Mouse (Mus musculus) left cerebral cortex, adult 2 months (tissue): Measurements from ENCODE around the gene Gm7534. TPM values are rescaled to one million over a fixed set of nuclear protein-coding genes. Genes with fewer than 3 reads are reported as not detected.

Source experiments
- DNase-seq, 2 experiments: peaks; one replicate each; pipeline ENCODE4 v3.0.0; 2021 to 2022; ENCODE audit warnings: low spot score in 2 of 2, mixed read lengths in 1 of 2; ENCODE audit errors: extremely low spot score in 1 of 2
- H3K27ac ChIP-seq: fragments of 200-600 bp; 2 replicates; pipeline ENCODE4 v1.8.1; 2022
- H3K4me3 ChIP-seq: fragments of 200-600 bp; 2 replicates; pipeline ENCODE4 v1.8.1; 2022
- CTCF ChIP-seq: fragments of 200-600 bp; IDR thresholded peaks from 2 replicates; pipeline ENCODE4 v1.8.1; 2022; ENCODE audit warnings: antibody characterized with exemption, mild to moderate bottlenecking, moderate library complexity
- intact Hi-C: fragments of 180-260 bp; cut with DNase I; formaldehyde crosslinking; loops from one replicate; pipeline ENCODE4 v1.15.1; 2025
- total RNA-seq, 2 experiments: library from RNA; stranded (reverse); gene quantifications; 2 replicates each; pipeline ENCODE4 v1.2.3; 2021

Gene Gm7534
- total RNA-seq, 2 experiments from 2014 or later, result not detected

DNA sequence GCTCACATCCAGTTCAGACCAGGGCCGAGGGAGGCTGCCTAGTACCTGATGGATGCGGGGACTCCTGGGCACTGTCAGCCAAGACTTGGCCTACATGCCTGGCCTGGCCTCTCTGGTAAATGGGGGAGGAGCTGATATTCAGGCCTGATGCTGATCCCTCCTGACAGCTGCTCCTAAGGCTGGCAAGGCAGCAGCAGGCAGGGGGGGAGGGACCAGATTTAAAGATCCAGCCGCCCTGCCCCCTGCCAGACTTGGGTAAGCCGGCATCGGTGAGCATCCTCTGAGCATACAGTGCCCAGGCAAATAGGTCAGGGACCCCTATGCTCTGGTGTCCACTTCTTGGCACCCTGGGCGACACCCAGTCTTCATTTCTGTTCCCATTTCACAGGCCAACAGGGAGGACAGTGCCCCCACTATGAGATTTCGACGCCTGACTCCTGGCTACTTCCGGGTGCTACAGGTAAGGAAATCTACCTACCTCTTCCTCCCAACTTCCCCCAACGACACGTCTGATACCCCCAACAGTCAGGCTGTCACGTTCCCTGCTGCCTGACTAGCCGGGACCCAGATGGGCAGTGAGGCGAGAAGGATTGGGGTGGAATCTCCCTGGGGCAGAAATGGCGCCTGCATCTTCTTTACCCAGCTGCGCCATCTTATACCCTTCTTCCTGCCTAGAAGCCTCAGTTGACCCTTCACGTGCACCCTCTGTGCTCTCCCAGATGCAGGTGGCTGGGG, 40.9 kb upstream of the Gm7534 start, which contains the start of gene E130218I03Rik:
E130218I03Rik (plus strand) TSS at position 147 of the 735 bp plus-strand sequence.
- TF ChIP-seq CTCF, result no peak
- no peak for DNase-seq
- H3K27ac ChIP-seq, result no peak within 1 kb of the TSS
- H3K4me3 ChIP-seq, result no peak within 1 kb of the TSS
- intact Hi-C loops, result loop anchor here (2.0 kb wide), 2 partner anchors 43 to 57 kb away; partner anchors contain the start of genes Cep85 and Pdik1l

DNA sequence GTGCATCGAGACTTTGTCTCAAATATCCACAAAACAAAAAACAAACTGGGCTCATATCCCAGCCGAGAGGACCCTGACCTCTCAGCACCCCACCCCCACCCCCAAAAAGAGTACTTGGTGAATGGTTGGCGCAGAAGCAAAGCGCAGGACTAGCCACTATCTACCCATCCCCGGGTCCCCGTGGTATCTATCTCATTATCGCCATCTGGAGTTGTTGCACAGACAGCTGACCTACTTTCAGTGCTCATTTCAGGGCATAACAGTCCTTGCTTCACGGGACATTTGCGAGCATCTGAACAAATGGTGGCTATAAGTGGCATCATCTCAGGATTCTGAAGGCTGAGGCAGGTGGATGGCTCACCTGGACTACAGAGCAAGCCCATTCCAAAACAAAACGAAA, 35.9 kb upstream of the Gm7534 start:
- intact Hi-C loops, result no loop called here
- H3K4me3 ChIP-seq, result no peak overlapping the region
- no peak for TF ChIP-seq CTCF
- DNase-seq, result no peak
- H3K27ac ChIP-seq, result no peak overlapping the region

DNA sequence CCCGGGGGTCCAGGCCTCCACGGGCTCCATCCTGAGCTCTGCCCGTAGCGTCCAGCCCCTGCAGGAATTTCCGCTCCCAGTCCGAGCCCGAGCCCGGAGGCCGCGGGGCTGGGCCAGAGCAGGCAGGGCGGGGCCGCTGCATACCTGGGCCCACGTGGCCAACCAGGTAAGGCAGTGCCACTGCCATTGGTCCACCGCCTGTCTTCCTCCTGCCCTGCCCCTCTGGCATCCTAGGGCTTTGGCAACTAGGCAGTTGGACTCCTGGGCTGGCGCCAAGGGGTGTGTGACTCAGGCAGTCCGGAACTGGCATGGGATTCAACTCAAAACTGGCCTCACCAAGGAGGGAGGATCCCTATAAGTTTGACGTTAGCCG, 35.5 kb upstream of the Gm7534 start, which contains the start of gene Cnksr1:
Cnksr1 (minus strand) TSS at position 121 of the 373 bp plus-strand sequence.
- intact Hi-C loops, result no loop called here
- TF ChIP-seq CTCF, result no peak
- Histone ChIP-seq H3K4me3 (peak within 1 kb of the TSS; percentile 9; the same call in 1 of the 2 replicates), H3K27ac (no peak within 1 kb of the TSS)
- no peak for DNase-seq

DNA sequence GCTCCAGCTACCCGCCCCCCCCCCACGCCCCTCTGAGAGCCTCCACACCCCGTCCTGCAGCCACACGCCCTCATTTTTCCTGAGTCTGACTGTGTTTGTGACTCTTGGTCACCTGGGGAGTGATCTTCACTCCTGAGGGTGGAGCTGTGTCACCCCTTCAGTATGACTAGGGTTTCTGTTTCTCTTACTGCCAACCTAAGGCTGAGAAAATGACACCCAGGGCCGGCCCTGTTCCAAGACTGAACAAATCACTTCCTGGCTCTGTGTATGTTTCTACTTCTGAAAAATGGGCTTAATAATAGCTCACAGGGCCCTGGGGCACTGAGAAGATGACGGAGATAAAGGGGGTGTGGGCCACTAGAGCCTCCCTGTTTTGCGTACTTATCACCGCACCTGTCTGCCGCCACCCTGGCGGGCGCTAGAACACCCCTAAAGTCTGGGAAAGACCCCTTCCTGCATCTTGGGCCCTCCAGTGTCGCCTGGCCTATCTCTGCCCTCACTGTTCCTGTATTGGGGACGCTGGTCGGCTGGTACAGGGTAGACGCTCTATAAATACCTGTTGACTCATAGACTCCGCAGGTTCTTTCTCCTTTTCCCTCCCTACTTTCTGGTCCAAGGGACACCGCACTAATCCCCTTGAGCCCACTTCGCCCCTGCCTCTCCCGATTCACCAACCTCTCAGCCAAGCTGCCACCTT, 34.9 kb upstream of the Gm7534 start:
- no peak for TF ChIP-seq CTCF
- intact Hi-C loops, result no loop called here
- peak overlapping the region; percentile 9; the same call in 1 of the 2 replicates for H3K4me3 ChIP-seq

DNA sequence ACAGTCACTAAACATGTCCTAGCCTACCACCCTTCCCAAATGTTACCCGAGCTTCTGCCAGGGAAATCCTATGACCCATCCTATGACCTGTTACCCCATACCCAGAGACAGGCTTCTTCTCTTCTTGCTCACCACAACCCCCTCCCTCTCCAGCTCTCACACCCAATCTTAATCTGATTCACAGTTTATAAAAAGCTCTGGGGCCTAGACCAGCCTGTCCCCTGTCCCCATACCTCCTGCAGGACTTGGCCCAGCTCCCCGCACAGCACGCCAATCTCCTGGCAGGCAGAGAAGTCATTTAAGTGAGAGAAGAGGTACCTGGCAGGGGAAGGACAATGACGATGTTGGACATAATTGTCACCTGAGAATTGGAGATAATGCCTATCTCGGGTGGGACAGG, 32.1 kb upstream of the Gm7534 start:
- Histone ChIP-seq H3K27ac (no peak overlapping the region), H3K4me3 (no peak overlapping the region)
- TF ChIP-seq CTCF, result no peak
- DNase-seq, result no peak
- intact Hi-C loops, result no loop called here

More for the DNA sequence above, 34.9 kb upstream of the Gm7534 start:
- H3K27ac ChIP-seq, result no peak overlapping the region
- DNase-seq, result no peak

DNA sequence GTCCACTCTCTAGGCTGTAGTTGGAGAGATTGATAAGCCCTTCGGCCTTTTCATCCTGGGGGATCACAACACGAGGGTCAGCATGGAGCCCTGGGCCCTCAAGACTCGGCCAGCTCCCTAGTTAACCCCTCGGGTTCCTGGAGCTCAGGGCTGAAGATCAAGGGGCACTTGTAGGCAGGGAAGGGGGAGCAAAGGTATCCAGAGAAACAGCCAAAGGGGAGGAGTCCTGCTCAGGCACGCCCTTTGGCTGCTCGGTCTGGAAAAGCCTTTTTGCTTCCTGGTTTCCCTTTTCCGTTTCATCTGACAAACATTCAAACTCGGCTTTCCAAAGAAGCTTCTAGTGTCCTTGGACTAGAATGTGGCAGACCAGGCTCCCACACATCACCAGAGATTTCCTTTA, 27.6 kb upstream of the Gm7534 start:
- TF ChIP-seq CTCF, result no peak
- no peak overlapping the region for H3K27ac ChIP-seq
- intact Hi-C loops, result no loop called here

DNA sequence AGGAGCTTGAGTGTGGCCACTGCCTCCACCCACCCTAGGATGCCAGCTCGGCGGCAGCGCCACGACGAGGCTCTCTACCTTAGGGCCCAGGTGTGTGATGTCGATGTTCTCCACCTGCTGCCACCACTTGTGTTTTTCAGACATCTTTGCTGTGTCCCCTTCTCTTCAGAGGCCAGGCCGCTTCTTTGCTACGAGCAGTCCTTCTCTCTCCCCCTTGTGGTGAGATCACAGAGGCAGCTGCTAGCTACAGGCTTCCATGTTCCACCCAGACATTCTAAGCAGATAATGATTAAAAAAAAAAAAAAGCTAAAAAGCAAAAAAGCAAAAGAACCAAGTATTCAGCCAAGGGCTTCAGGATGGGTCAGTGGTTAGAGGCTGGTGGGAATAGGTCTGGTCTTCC, 24.4 kb upstream of the Gm7534 start, which contains the start of gene Catsper4:
Catsper4 (minus strand) TSS at position 190 of the 400 bp plus-strand sequence.
- peak; percentile 36 for TF ChIP-seq CTCF
- Histone ChIP-seq H3K27ac (no peak within 1 kb of the TSS), H3K4me3 (no peak within 1 kb of the TSS)
- intact Hi-C loops, result no loop called here
- DNase-seq, result no peak

More for the DNA sequence above, 27.6 kb upstream of the Gm7534 start:
- no peak for DNase-seq
- no peak overlapping the region for H3K4me3 ChIP-seq

DNA sequence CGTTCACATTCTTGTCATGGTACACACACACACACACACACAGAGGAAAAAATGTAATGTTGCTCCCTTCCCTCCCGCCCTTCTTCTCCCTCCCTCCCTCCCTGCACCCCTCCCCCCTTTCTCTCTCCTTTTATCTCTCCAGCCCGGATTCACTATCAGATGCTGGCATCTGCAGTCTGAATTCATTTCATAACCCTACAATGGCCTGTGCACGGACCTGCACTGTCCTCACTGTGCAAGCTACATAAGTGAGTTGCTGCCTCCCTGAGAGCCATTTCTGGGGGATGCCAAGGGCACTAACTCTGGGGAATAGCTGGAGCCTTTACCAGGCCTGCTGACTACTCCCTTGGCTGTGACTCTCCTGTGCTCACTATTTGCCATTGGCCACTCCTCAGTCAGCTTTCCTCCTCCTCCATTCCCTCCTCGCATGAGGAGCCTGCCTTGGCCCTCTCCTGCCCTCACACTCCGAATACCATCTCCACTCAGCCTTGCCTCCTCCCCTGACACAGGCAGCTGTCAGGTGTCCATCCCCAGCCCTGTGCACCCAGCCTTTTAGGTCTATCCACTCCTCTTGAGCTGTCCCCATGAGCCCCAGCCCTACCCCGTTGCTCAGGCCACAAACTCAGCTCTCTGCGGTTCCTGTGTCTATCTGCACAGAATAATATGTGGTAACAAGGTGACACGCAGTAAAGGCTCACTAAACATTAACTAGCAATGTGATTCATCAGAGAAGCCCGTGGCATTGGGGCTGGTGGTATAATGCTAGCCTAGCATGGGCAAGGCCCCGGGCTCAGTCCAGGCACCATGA, 20.2 kb upstream of the Gm7534 start:
- H3K27ac ChIP-seq, result no peak overlapping the region
- no peak overlapping the region for H3K4me3 ChIP-seq
- TF ChIP-seq CTCF, result no peak
- DNase-seq, result no peak
- intact Hi-C loops, result no loop called here

DNA sequence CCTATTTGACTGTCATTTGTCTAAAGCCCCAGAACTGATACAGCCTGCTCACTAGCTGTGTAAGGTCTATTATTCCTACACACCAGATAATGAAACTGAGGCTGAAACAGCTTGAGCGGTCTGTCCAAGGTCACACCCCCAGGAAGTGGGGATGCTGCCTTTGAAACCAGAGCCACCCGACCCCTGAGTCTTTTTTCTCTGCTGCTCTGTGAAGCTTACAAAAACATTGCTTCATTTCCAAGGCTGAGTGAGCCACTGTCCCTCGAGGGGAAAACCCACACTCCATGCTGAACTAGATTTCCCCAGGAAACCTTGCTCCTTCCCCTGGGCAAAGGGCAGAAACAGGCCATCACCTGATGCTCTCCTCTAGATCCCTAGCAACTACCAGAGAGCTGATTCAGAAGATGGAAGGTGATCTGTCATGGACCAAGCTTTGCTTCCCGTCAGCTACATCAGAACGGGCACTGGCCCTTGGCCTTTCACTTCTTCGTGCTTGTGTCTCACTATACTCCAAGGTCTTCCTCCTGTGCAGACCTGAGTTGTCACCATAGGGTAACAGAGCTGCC, 3.8 kb upstream of the Gm7534 start:
- intact Hi-C loops, result no loop called here

DNA sequence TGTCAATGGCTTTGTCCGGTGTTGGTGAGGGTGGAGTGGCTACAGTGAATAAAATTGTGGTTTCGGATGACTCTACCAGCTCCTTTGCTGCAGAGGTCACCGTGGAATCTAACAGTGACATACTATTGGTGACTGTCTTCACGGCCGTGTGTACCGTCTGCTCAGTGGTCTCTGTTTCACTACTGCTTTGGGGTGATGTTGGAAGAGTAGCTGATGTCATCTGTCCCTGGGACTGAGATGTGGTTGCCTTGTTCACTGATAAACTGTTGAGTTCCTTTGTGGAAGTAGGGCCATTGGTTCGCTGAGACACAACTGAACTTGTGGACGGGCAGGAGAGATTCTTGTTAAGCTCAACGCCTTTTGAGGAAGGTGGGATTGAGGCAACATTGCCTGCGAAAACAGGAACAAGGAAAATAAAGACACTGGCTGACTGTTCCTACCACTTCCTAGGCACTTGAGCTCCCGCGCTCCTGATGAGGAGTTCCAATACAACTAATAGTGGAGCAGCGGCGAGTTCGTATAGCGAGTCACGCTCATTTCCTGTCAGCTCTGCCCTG, 614 bp upstream of the Gm7534 start:
- TF ChIP-seq CTCF, result no peak
- no peak for DNase-seq
- intact Hi-C loops, result no loop called here
- Histone ChIP-seq H3K27ac (no peak overlapping the region), H3K4me3 (no peak overlapping the region)

More for the DNA sequence above, 3.8 kb upstream of the Gm7534 start:
- TF ChIP-seq CTCF, result no peak
- H3K27ac ChIP-seq, result no peak overlapping the region
- H3K4me3 ChIP-seq, result no peak overlapping the region
- DNase-seq, result no peak

DNA sequence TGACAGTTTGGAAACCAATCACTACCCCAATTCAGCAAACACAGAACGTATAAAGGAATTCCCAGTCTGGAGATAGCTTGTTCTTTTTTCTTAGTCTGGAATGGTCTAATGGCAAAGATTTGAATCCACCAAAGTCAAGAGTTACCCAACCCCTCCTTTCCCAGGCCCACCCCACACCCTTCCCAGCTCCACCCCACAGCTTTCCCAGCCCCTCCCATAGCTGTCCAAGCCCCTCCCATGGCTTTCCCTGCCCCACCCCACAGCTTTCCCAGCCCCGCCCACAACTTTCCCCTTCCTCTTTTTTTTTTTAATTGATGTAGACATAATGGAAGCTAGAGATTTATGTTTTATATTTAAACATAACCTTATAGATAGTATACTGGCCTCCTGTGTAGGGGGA, 3.4 kb downstream of the Gm7534 start:
- Histone ChIP-seq H3K27ac (no peak overlapping the region), H3K4me3 (no peak overlapping the region)
- intact Hi-C loops, result no loop called here
- no peak for TF ChIP-seq CTCF
- no peak for DNase-seq
